Mouse (Mus musculus) WW6 (cell line): ENCODE measurements around the gene Gm20388.
A peak's percentile ranks its signal among the peaks of the same experiment; 100 is the strongest.

Experiments
- DNase-seq: peaks from one replicate; pipeline ENCODE4 v3.0.0-alpha.2; 2013; ENCODE audit warnings: low read depth, low spot score

Gene Gm20388

DNA sequence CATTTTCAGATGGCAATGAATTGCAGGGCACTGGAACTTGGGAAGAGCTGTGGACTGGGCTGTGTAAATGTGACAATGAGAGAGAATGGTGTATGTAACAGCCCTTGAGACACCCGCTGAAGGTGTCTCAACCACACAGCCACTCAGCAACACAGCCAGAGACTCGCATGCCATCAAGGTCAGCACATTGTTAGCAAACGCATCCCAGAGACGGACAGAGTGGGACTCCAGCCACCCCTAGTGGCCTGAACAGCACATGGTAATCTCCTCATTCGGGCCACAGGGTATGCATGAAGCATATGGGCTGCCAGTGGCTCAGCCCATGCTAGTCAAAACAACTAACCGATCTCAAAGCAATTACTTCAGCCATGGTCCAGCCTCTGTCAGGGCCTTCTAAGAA, 4468.6 kb downstream of the Gm20388 start:
- no peak for DNase-seq

DNA sequence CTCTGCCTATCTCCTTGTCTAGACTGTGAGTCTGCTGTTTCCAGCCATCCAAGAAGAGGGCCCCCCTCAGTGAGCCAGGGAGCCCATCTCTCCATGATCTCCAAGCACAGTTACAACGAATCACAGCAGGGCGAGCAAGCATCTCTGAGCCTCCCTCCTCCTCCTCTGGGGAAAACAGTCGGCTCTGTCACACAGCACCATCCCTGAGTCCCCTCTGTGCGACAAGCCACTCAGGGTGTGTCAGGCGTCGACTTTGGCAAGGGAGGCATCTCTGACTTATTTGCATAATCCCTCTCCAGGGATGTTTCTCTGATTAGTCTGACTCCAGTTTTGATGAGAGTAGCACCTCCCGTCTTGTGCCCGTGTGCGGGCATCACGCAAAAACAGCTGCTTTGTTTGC, 4471.6 kb downstream of the Gm20388 start:
- DNase-seq = no peak

DNA sequence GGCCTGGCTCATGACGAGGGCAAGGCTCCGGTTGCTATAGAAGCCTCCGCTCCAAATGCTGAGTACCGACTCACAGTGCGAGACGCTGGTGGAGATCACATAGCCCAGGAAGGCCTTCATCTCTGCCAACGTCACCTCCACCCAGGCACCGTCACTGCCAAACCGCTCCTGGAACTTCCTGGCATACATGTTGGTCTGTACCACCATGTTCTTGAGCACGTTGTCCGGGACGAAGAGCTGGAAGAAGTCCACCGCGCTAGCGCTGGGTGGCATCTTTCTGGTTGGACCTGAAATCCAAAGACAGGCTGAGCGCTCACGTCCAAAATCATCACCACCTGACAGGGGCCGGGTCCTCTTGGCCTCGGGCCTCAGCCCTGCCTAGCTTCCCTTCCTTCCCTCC, 4473.7 kb downstream of the Gm20388 start:
- DNase-seq = no peak

DNA sequence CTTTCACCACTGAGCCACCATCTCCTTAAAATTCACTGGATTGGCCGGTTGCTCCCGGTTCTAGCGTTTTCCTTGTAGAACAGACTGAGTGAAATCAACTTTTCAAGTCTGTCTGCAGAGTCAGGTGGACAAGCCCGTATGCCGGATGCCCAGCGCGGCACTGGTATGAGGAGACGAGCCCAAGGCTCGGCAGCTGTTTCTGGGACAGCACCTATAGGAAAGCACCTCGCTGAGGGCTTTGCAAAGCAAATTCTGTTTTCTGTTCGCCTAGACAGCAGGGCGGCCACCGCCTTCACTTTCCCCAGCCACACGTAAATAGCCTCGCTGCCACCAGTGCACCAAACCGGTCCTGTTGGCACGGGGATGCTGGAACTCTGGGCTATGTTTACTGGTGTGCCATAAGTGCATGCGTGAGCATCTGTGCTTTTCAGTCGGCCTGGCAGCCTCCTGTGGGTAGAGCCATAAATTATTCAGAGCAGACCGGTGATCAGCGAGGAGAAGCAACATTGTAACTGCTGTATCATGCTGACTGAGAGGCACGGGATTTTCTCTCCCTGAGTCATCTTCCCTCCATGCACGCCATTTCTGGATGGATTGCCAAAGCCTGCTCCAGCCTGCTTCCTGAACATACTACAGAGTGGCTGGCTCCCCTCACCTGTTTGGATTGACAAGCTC, 4475.7 kb downstream of the Gm20388 start:
- no peak for DNase-seq

DNA sequence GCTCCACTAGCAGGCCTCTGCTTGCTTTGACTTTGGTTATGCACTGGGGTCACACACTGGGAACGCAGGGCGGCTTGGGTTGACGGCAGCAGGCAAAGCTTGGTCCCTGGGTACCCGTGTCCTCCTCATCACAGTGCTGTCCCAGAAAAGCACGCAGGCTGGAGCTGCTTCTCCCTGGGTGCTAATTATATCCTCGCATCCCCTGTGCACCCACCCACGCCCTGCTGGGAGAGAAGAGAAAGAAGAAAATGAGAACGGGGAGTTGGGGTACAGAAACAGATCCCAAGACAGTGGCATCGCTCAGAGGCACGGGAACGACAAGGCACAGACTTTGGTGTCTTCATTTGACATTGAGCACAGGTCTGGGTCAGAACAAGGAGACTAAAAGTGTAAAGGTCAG, 4478.9 kb downstream of the Gm20388 start:
- DNase-seq = no peak

DNA sequence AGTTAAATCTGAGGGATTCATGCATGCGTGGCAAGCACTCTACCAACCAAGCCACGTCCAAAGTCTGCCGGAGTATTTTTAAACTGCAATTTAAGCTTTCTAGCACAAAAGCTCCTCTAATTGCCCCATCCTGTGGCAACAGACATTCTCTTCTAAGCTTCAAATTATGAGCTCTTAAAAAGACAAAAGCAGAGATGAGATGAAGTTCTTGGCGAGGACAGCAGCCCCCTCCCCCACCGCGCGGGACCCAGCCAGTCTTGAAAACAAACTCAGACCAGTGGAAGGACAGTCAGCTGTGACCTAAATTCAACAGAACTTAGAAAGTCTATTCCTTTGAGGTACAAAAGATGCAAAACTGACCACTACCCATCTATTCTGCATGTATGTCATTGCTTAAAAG, 4480.6 kb downstream of the Gm20388 start:
- no peak for DNase-seq

DNA sequence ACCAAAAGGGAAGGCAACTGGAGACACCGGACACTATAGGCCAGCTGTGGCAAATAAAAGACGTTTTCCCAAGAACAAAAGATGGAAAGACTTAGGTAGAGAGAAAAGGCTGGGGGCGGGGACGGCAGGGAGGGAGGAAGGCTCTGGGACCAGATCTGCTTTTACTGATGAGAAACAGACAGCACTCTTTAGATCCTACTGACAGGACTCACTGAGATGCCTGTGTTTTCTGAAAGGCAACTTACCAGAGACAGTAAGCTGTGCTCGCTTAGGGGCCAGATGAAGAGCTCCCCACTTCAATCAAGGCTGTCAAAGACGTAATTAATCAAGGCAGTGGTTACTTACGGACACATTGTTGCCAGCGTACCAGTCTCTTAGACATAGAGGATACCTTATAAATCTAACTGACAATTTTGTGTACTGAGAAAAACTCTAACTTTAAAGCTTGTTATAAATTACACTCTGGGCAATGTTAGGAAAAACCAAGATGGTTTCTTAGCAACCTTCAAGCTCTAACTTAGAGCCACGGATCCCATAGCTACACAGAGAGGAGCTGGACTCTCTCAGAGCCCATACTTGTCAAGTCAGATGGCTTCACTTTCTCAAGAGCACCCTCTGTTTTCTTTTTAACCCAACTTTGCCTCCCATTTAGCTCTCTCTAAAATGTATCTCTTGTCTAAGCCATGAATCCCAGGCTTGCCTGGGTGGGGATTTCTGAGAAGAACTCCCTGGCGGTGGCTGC, 4481.8 kb downstream of the Gm20388 start:
- no peak for DNase-seq

DNA sequence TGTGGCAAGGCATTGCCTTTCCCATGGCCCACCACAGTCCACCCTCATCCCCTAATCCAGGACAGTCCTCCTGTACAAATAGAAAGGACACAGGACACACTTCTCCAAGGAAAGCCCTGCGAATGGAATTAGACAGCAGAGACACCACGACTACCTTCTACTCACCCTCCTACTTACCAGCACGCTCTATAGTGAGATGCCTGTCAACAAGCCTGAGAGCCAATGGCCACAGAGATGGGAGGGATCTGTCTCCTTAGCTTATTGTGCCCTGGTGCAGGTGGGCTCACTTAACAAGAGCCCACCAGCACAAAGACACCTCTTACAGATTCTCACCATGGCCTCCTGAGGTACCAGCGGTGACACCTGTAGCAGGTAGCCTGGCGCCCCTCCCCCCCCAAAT, 4482.4 kb downstream of the Gm20388 start:
- no peak for DNase-seq

DNA sequence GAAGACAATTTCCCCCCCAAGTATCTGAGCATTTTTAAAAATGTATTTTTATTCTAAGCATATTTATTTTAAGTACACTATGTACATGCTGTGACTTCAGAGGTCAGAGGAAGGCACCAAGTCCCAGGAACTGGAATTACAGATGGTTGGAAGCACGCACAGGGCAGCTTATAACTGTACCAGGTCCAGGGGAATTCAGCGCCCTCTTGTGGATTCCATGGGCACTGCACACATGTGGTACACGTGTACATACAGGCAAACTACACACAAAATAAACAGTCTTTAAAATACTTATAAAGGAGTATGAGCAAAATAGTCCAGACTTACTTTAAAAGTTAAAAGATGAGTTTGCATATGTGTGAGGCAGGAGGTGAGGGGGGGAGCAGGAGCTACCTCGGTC, 4483.3 kb downstream of the Gm20388 start:
- peak; percentile 36 for DNase-seq

DNA sequence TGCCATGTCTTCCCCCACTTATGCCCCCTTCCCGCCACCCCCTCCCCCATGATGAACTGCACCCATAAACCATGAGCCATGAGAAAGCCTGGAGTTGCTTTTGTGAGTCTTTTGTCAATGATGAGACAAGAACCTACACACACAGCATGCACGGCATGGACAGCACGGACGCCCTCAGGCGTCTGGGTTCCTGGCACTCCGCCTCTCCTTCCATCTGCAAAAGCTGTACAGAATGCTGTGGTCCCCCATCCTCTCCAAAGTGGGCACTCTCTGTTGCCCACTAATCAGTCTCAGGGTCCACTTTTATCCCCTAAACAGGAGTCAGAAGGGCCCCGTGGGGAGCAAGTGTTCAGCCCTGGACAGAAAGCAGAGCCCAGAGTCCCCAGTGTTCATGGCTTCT, 4484.3 kb downstream of the Gm20388 start:
- DNase-seq = no peak
